Mouse (Mus musculus) lung, embryonic 15.5 days (tissue): Measurements from ENCODE around the gene Wdr81. TPM values are rescaled to one million over a fixed set of nuclear protein-coding genes. Genes with fewer than 3 reads are reported as not detected.
A peak's percentile ranks its signal among the peaks of the same experiment; 100 is the strongest.

Source experiments
- ATAC-seq: fragments of 200-750 bp; cut with Nextera tagmentation; 2 replicates; pipeline ENCODE4 v1.8.0; 2017; ENCODE audit warnings: moderate number of reproducible peaks, borderline replicate concordance; ENCODE audit not compliant: low FRiP score, low TSS enrichment; ENCODE audit errors: extremely low read depth
- H3K27ac ChIP-seq: fragments of 300-500 bp; sonication (generic); 2 replicates; pipeline ENCODE4 v1.5.1; 2015; ENCODE audit warnings: moderate library complexity, mild to moderate bottlenecking, inconsistent platforms
- H3K27me3 ChIP-seq: fragments of 300-500 bp; sonication (generic); 2 replicates; pipeline ENCODE4 v1.6.1; 2015; ENCODE audit warnings: inconsistent platforms
- H3K36me3 ChIP-seq: fragments of 300-500 bp; sonication (generic); 2 replicates; pipeline ENCODE4 v1.6.1; 2015; ENCODE audit warnings: inconsistent platforms
- H3K4me1 ChIP-seq: fragments of 300-500 bp; sonication (generic); 2 replicates; pipeline ENCODE4 v1.6.1; 2015; ENCODE audit warnings: inconsistent platforms
- H3K4me2 ChIP-seq: fragments of 300-500 bp; sonication (generic); 2 replicates; pipeline ENCODE4 v1.6.1; 2015; ENCODE audit warnings: inconsistent platforms, mild to moderate bottlenecking, moderate library complexity
- H3K4me3 ChIP-seq: fragments of 300-500 bp; sonication (generic); 2 replicates; pipeline ENCODE4 v1.5.1; 2015; ENCODE audit warnings: mild to moderate bottlenecking, inconsistent platforms
- H3K9ac ChIP-seq: fragments of 300-500 bp; sonication (generic); 2 replicates; pipeline ENCODE4 v1.6.1; 2015; ENCODE audit warnings: inconsistent platforms
- H3K9me3 ChIP-seq: fragments of 300-500 bp; sonication (generic); 2 replicates; pipeline ENCODE4 v1.6.1; 2016; ENCODE audit warnings: inconsistent platforms
- WGBS: fragments of 180-500 bp; shearing (Covaris S2); methylation state at CpG from one replicate; pipeline ENCODE4 v1.1.7; 2015; 5-methylcytosine and 5-hydroxymethylcytosine counted together
- polyA plus RNA-seq: library from polyadenylated mRNA; unstranded; fragments of >200 nt; fragmentation: Nextera tagmentation; extraction: Ambion mirVana; gene quantifications from 2 replicates; pipeline ENCODE4 v1.2.1, GENCODE M21; 2015

Wdr81 gene
- polyA plus RNA-seq, 1 experiment from 2014 or later = 4.8 TPM

DNA sequence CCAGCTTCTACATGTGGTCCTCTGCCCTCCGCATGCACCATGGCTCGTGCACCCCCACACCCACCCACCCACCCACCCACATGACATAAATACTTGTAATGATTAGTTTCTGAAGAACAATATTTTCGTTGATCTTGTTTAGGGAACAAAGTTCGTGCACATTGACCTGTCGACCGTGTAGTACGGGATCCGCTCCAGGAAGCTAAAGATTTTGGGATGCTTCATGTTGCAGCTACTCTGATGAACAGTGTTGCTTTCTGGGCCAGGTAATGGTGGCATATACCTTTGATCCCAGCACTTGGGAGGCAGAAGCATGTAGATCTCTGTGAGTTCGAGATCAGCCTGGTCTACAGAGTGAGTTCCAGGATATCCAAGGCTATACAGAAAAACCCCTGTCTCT, 30.5 kb downstream of the Wdr81 start:
- Histone ChIP-seq H3K9ac (no peak overlapping the region), H3K4me1 (peaks cover 11% of the 10 kb centered on the region), H3K27ac (no peak overlapping the region), H3K36me3 (no peaks in the 10 kb centered on the region), H3K4me3 (no peak overlapping the region), H3K4me2 (no peak overlapping the region), H3K9me3 (no peaks in the 10 kb centered on the region), H3K27me3 (no peaks in the 10 kb centered on the region)
- WGBS = 86% methylated on average over 9 of the region's 9 CpGs
- no peak for ATAC-seq

DNA sequence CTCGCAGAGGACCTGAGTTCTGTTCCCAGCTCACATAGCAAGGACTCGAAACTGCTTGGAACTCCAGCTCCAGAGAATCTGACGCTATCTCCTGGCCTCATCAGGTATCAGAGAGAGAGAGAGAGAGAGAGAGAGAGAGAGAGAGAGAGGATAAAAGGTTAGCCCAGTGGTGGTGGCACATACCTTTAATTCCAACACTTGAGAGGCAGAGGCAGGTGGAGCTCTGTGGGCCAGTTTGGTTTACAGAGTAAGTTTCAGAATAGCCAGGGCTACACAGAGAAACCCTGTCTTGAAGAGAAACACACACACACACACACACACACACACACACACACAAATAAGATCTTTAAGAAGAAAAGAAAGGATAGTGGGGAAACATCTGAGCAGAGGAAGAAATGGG, 31.4 kb downstream of the Wdr81 start:
- Histone ChIP-seq H3K9me3 (no peaks in the 10 kb centered on the region), H3K4me2 (no peak overlapping the region), H3K9ac (no peak overlapping the region), H3K27ac (no peak overlapping the region), H3K4me3 (no peak overlapping the region), H3K27me3 (no peaks in the 10 kb centered on the region), H3K4me1 (peaks cover 11% of the 10 kb centered on the region), H3K36me3 (no peaks in the 10 kb centered on the region)
- ATAC-seq = no peak
- WGBS = 83% methylated on average over 3 of the region's 3 CpGs

DNA sequence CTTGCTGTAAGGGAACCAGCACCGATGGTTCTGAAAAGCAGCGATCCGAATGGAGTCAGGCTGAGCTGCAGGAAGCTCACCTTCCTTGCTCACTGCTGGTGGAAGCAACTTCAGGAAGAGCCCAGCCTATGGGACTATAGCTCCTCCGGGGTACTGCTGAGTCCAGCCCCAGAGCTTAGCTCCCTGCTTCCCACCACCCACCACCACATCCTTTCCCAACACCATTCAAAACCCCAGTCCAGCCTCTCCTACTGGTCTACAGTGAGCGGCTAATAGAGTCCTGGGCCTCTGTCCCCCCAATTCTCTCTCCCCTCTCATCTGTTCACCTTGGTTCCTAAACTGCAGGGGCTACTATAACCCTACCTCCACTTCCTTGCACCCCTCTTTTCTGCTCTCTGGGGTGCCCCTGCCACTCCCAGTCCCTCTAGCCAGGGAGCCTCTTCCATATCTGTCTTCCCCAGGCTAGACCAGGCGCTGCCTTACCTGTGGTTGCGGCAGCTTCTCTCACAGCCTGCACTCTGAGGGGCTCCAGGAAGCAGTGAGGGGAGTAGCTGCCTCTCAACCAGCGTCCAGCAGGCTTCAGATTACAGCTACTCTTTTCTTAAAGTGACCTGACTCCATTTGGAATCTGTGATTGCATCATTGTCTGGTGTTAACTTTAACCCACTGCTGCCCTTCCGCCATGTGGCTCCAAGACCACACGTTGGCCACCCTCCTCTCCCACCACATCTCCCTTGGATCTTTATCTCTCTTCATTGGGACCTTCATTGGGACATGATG, 32.3 kb downstream of the Wdr81 start, which contains the start of gene Serpinf1:
Gene Serpinf1, minus strand, starts transcription at position 689 of the 780 bp plus-strand sequence.
- Histone ChIP-seq H3K4me3 (peak within 1 kb of the TSS; percentile 28), H3K36me3 (no peaks in the 10 kb centered on the region), H3K9me3 (no peaks in the 10 kb centered on the region), H3K4me1 (peaks cover 11% of the 10 kb centered on the region), H3K9ac (0 out of 2 replicates have a peak within 1 kb of the TSS, but pooled peaks have one; percentile 19), H3K4me2 (peak within 1 kb of the TSS; percentile 46), H3K27me3 (no peaks in the 10 kb centered on the region), H3K27ac (no peak within 1 kb of the TSS)
- ATAC-seq = no peak
- WGBS = 26% methylated on average over 10 of the region's 10 CpGs

DNA sequence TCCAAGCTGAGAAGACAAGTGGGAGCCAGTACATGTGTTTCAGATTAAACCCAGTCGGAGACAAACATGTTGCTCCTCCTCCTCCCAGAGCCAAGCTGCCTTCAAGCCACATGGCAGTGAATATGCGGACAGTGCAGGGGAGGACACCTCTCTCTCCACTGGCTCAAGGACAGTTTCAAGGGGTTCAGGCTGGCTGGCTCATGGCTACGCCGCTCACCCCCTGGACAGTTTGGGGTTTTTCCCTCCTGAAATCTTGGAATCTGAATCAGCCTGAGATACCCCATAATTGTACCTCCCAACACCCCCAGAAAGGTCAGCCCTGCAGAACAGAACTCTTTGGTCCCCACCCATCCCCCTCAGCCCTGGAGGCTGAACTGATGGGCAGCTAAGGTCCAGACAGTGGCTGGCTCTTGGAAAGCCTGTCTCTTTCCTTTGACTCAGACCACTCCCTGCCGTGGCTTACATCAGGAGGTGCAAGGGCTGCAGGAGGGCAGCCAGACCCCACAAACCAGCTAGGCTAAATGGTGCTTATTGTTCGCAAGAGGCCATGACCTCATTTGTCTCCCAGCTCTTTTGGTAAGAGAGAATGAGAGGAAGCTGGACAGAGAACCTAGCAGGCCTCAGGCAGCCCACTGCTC, 33.0 kb downstream of the Wdr81 start:
- Histone ChIP-seq H3K4me3 (peak overlapping the region; percentile 28; the same call in 1 of the 2 replicates), H3K9ac (no peak overlapping the region), H3K9me3 (no peaks in the 10 kb centered on the region), H3K36me3 (no peaks in the 10 kb centered on the region), H3K4me1 (peaks cover 11% of the 10 kb centered on the region), H3K4me2 (peak overlapping the region; percentile 46), H3K27me3 (no peaks in the 10 kb centered on the region), H3K27ac (no peak overlapping the region)
- ATAC-seq = no peak; the same call in 1 of the 2 replicates
- WGBS = 45% methylated on average over 6 of the region's 6 CpGs

DNA sequence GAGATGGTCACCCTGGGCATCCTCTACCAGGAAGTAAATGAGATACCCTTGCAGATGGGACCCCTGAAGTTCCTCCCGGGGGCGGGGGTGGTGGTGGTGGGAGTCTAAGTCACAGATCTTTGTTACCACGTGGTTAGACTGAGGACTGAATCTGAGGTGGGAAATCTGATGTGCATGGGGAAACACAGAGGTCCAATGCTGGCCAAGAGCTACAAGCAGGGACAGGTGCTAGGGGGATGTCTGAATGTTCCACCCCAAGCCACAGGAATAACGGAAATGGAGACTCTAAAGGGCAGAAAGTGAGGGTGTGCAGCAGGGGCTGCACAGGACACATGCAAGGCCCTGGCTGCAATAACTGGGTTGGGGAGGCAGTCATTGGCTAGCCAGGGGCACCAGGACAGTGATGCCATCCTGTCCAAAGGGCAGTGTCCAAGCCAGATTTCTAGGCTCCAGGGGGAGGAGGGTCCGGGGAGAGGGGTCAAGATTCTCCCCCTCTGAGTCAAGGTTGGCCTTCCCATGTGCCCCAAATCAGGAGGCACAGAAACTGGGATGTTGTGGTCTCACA, 33.6 kb downstream of the Wdr81 start:
- no peak overlapping the region for H3K9ac ChIP-seq
- no peak overlapping the region for H3K4me3 ChIP-seq
- no peak overlapping the region for H3K27ac ChIP-seq
- no peaks in the 10 kb centered on the region for H3K27me3 ChIP-seq
- no peak for ATAC-seq
- H3K4me1 ChIP-seq = peaks cover 11% of the 10 kb centered on the region
- no peaks in the 10 kb centered on the region for H3K36me3 ChIP-seq
- WGBS = 60% methylated on average over 5 of the region's 5 CpGs
- H3K9me3 ChIP-seq = no peaks in the 10 kb centered on the region
- H3K4me2 ChIP-seq = no peak overlapping the region

DNA sequence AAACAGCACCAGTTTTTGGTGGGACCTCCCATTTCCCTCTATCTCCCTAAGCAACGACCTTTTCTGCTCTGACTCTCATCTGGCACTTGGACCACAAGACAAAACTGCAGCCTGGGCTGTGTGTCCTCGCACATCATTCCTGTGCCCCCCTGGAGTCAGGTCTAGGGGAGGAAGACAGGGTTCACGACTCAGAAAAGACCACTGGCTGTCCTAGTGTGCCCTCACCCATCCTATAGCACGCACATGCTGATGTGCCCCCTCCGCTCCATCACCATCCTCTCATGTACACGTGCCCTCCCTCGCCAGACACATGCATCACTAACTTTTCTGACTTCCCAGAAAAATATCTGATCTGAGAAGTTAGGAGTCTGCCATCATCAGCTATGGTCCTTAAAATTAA, 34.5 kb downstream of the Wdr81 start:
- Histone ChIP-seq H3K36me3 (no peaks in the 10 kb centered on the region), H3K27ac (no peak overlapping the region), H3K9ac (no peak overlapping the region), H3K4me1 (peaks cover 15% of the 10 kb centered on the region), H3K4me3 (no peak overlapping the region), H3K4me2 (no peak overlapping the region), H3K9me3 (no peaks in the 10 kb centered on the region), H3K27me3 (no peaks in the 10 kb centered on the region)
- 79% methylated on average over 7 of the region's 7 CpGs for WGBS
- ATAC-seq = no peak

DNA sequence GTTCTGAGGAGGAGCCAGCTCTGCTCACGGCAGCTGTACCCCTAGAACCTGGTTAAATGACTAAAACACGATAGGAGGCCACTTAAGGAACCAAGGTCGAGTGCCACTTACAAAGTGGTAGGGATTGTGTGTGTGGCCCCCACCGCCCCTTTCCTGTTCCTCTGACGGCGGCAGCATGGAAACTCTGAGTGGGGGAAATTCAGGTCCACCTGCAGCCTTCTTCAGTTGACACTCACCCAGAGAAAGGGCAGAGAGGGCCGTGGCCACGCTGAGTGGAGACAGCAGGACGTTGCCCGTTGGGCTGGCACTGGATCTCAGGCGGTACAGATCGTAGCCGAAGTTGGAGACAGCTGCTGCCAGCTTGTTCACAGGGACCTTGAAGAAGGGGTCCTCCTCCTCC, 38.5 kb downstream of the Wdr81 start:
- WGBS = 60% methylated on average over 13 of the region's 13 CpGs
- H3K9ac ChIP-seq = no peak overlapping the region
- H3K4me3 ChIP-seq = no peak overlapping the region
- H3K4me1 ChIP-seq = 0 out of 2 replicates have a peak, but pooled peaks cover 4% of the 10 kb centered on the region
- H3K4me2 ChIP-seq = no peak overlapping the region
- ATAC-seq = no peak
- no peaks in the 10 kb centered on the region for H3K9me3 ChIP-seq
- no peak overlapping the region for H3K27ac ChIP-seq
- no peaks in the 10 kb centered on the region for H3K36me3 ChIP-seq
- no peaks in the 10 kb centered on the region for H3K27me3 ChIP-seq

DNA sequence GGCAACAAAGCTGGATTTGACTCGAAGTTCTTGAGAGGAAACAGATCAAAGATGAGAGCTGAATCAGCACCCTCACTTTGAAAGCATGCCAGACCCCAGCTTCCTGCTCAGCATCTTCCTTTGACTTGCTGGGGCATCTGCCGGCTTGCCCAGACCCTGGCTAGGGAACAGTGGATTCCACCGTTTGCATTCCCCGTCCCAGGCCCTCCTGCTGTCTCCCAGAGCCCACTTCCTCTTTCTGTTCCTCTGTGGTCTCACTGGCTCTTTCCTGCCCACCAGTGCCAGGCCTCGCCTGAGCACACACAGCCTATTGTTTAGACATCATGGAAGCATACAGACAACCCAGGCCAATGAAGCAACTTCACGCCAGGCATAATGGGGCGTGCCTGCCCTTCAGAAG, 39.4 kb downstream of the Wdr81 start:
- H3K27me3 ChIP-seq = no peaks in the 10 kb centered on the region
- 0 out of 2 replicates have a peak, but pooled peaks cover 4% of the 10 kb centered on the region for H3K4me1 ChIP-seq
- no peak overlapping the region for H3K9ac ChIP-seq
- H3K36me3 ChIP-seq = no peaks in the 10 kb centered on the region
- H3K4me3 ChIP-seq = no peak overlapping the region
- no peak overlapping the region for H3K4me2 ChIP-seq
- no peak for ATAC-seq
- no peaks in the 10 kb centered on the region for H3K9me3 ChIP-seq
- H3K27ac ChIP-seq = no peak overlapping the region
- WGBS = 43% methylated on average over 7 of the region's 7 CpGs

DNA sequence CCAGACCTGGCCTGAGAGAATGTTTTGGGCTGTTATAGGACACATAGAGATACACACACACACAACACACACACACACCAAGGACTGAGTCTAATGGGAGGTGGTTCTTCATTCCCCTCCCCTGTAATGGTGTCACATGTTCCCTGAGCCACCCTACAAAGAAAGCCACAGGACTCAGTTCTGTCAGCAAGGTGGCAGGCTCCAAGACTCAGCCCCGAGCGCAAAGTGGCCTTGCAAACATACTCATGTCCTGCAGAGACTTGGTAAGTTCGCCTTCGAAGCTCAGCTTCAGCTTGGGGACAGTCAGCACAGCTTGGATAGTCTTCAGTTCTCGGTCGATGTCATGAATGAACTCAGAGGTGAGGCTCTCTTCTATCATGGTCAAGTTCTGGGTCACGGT, 43.9 kb downstream of the Wdr81 start:
- no peaks in the 10 kb centered on the region; the same call in 1 of the 2 replicates for H3K36me3 ChIP-seq
- no peak overlapping the region for H3K9ac ChIP-seq
- H3K4me3 ChIP-seq = no peak overlapping the region
- WGBS = 84% methylated on average over 7 of the region's 7 CpGs
- H3K4me1 ChIP-seq = 0 out of 2 replicates have a peak, but pooled peaks cover 4% of the 10 kb centered on the region
- H3K4me2 ChIP-seq = no peak overlapping the region
- no peaks in the 10 kb centered on the region for H3K9me3 ChIP-seq
- H3K27ac ChIP-seq = no peak overlapping the region
- ATAC-seq = no peak
- no peaks in the 10 kb centered on the region for H3K27me3 ChIP-seq

DNA sequence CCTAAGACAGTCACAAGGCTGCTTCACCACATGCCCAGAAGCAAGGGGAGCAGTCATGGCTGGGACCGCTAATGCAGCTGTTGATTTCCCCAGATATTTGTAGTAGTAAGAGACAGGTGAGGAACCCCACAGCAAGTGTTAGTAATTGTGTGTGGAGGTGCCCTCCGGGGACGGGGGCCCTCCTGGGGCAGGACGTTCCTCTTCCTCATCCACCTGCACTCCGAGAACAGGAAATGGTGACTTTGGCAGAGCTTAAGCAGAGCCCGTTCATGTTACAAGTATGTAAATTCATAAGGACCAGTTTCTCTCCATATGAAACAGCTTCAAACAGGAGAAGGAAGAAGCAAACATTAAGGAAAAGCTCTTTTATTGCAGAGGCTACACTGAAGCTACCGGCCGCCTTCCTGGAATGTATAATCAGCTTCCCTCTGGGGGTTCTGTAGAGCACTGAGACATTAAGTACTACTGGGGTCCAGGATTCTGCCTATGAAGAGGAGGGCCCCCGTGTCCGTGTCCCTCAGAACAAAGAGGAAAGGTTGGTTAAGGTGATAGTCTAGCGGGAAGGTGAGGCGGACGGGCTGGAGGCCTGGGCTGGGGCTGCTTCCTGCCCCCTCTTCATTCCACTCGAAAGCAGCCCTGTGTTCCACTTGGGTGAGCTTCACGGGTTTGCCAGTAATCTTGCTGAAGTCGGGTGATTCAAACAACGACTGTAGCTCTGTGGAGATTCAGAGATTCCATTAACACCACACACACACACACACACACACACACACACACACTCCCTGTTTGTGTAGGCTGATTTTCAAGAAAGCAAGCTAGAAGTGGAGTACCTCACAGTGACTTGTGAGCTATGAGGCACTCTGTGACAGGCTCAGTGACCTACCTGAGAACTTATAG, 44.6 kb downstream of the Wdr81 start:
- H3K4me2 ChIP-seq = no peak overlapping the region
- H3K27me3 ChIP-seq = no peaks in the 10 kb centered on the region
- H3K9ac ChIP-seq = no peak overlapping the region
- no peaks in the 10 kb centered on the region for H3K9me3 ChIP-seq
- ATAC-seq = no peak
- WGBS = 64% methylated on average over 17 of the region's 17 CpGs
- no peak overlapping the region for H3K4me3 ChIP-seq
- H3K36me3 ChIP-seq = no peaks in the 10 kb centered on the region; the same call in 1 of the 2 replicates
- no peaks in the 10 kb centered on the region for H3K4me1 ChIP-seq
- no peak overlapping the region for H3K27ac ChIP-seq

DNA sequence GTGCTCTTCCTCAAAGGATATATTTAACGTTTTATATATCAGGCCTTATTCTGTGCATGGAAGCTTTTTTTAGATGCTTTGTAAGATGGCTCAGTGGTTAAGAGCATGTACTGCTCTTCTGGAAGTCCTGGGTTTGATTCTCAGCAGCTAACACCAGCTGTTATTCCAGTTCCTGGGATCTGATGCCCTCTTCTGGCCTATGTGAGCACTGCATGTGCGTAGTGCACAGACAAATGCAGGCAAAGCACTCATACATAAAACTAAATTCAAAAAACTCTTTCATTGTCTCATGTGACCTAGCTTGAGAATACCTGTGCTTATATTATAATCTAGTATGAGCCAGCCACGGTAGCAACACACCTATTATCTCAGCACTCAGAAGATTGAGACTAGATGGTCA, 47.7 kb downstream of the Wdr81 start:
- H3K27ac ChIP-seq = no peak overlapping the region
- 46% methylated on average over 3 of the region's 3 CpGs for WGBS
- ATAC-seq = no peak
- H3K9ac ChIP-seq = no peak overlapping the region
- no peaks in the 10 kb centered on the region for H3K9me3 ChIP-seq
- no peaks in the 10 kb centered on the region; the same call in 1 of the 2 replicates for H3K36me3 ChIP-seq
- H3K4me3 ChIP-seq = no peak overlapping the region
- H3K27me3 ChIP-seq = no peaks in the 10 kb centered on the region
- peaks cover 3% of the 10 kb centered on the region; the same call in 1 of the 2 replicates for H3K4me1 ChIP-seq
- no peak overlapping the region for H3K4me2 ChIP-seq
